Mouse (Mus musculus): ENCODE measurements around the gene Lin52. TPM values are rescaled to one million over a fixed set of nuclear protein-coding genes. Genes with fewer than 3 reads are reported as not detected.
"Not testable (repeated sequence)": the region's sequence is repeated elsewhere in the genome, so short reads cannot be mapped to it uniquely, and the experiment has no call there.

Lin52 gene
- polyA plus RNA-seq, 1 experiment = 4.5 TPM

DNA sequence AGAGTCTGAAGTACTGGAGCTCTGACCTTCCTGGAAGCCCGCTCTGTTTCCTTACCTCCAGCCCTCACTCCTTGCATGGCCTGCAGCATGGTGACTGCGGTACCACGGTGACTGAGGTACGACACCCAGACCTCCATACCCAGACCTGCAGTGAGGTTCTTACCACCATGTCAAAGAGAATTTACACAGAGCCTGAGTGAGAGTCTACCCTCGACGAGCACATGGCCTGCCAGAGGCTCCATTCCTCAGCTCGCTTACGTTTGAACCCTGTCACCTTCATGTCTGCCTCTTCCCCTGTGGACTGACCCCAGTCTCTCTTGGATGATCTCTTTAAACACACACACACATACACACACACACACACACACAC is 81.6 kb downstream of the Lin52 start:
- TF ChIP-seq CTCF (IDR thresholded peaks at IDR 0.05; ENCODE audit: extremely low read depth, insufficient read depth, insufficient read length, insufficient replicate concordance) (no peak), POLR2A (IDR thresholded peaks at IDR 0.05; ENCODE audit: low read depth, low read length) (no peak)
- Histone ChIP-seq H3K36me3 (ENCODE audit: control insufficient read depth, insufficient read depth, low read length) (peaks cover 6% of the 10 kb centered on the region; the same call in 1 of the 2 replicates), H3K27me3 (ENCODE audit: control insufficient read depth, insufficient read depth, low read length) (no peaks in the 10 kb centered on the region), H3K27ac (ENCODE audit: insufficient read depth, low read length) (no peak overlapping the region), H3K4me1 (ENCODE audit: control insufficient read depth, insufficient read depth, insufficient read length) (no peaks in the 10 kb centered on the region), H3K4me3 (ENCODE audit: extremely low read depth, insufficient read depth, insufficient read length) (no peak overlapping the region)
- 95% methylated on average over 8 of the region's 8 CpGs for WGBS
- DNase-seq (ENCODE audit: low read depth in 1 of 2, low spot score in 2 of 2) = no peak

DNA sequence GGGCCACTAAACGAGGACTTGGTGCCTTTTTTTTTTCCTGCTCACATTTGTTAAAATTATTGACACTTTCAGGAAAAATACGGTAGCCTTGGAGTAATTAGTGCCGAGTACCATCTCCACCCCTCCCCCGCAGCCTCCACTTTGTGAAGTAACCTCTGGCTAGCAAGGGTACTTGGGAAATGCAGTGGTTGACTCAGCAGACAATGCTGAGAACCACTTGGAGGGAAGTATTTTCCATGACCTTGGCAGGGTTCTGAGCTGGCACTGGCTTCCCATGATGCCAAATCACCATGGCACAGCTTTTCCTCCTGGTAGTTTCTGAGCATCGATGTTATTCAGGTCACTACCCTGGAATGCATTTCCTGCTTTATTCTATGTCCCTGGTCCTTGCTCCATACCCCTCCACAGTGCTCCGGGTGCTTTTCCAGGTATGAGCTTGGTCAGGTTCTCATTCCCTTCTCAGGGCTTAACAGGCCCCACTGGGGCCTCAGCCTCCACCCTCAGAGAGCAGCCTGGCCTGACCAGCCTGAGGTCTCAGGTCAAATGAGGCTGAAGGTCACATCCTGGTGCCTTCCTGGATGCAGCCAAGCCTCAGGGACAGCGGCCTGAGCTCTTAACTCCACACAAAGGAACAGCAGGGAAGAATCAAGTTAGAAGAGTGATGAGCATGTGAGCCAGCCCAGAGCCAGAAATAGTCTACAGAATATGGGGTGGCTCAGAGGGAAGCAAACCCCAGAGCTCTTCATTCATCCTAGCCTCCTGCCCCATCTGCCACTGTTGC is 82.7 kb downstream of the Lin52 start:
- Histone ChIP-seq H3K4me1 (ENCODE audit: control insufficient read depth, insufficient read depth, insufficient read length) (no peaks in the 10 kb centered on the region), H3K4me3 (ENCODE audit: extremely low read depth, insufficient read depth, insufficient read length) (no peak overlapping the region), H3K36me3 (ENCODE audit: control insufficient read depth, insufficient read depth, low read length) (peaks cover 6% of the 10 kb centered on the region; the same call in 1 of the 2 replicates), H3K27me3 (ENCODE audit: control insufficient read depth, insufficient read depth, low read length) (no peaks in the 10 kb centered on the region), H3K27ac (ENCODE audit: insufficient read depth, low read length) (no peak overlapping the region)
- DNase-seq (ENCODE audit: low read depth in 1 of 2, low spot score in 2 of 2) = no peak
- TF ChIP-seq POLR2A (IDR thresholded peaks at IDR 0.05; ENCODE audit: low read depth, low read length) (no peak), CTCF (IDR thresholded peaks at IDR 0.05; ENCODE audit: extremely low read depth, insufficient read depth, insufficient read length, insufficient replicate concordance) (no peak)
- WGBS = 90% methylated on average over 7 of the region's 7 CpGs

GRCm38 (mm10) chr12:84539537-84539936 is 88.3 kb downstream of the Lin52 start:
- H3K36me3 ChIP-seq (ENCODE audit: control insufficient read depth, insufficient read depth, low read length); H3K27me3 ChIP-seq (ENCODE audit: control insufficient read depth, insufficient read depth, low read length); H3K27ac ChIP-seq (ENCODE audit: insufficient read depth, low read length); DNase-seq (ENCODE audit: low read depth in 1 of 2, low spot score in 2 of 2); H3K4me1 ChIP-seq (ENCODE audit: control insufficient read depth, insufficient read depth, insufficient read length); H3K4me3 ChIP-seq (ENCODE audit: extremely low read depth, insufficient read depth, insufficient read length): not testable (repeated sequence)
- 98% methylated on average over 3 of the region's 3 CpGs for WGBS

DNA sequence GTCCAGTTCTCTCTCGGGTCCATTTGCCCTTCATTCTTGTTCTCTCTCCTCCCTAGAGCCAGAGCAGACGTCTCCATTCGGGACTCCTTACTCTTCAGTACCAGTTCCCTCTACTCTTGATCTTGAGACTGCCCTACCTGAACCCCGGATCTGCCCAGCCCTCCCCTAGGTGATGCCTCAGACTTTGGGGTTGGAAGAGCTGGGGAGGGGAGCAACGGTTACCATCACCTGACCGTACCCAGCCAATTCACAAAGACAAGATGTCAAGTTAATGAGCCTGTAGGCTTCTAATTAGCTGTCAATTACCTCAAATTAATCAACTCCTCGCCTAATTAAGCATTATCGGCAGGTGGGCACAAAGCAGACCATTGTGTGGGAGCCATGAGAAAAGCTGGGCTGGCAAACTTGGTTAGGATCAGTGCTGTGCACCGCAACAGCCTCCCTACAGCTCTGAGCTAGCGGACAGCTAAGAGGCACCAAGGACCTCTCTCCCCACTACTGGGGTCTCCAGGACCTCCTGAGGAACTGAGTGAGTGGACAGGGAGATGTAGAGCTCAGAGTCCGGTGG is 90.3 kb downstream of the Lin52 start:
- H3K27me3 ChIP-seq (ENCODE audit: control insufficient read depth, insufficient read depth, low read length) = no peaks in the 10 kb centered on the region
- no peaks in the 10 kb centered on the region for H3K4me1 ChIP-seq (ENCODE audit: control insufficient read depth, insufficient read depth, insufficient read length)
- 86% methylated on average over 11 of the region's 11 CpGs for WGBS
- TF ChIP-seq POLR2A (IDR thresholded peaks at IDR 0.05; ENCODE audit: low read depth, low read length) (no peak), CTCF (IDR thresholded peaks at IDR 0.05; ENCODE audit: extremely low read depth, insufficient read depth, insufficient read length, insufficient replicate concordance) (no peak)
- H3K4me3 ChIP-seq (ENCODE audit: extremely low read depth, insufficient read depth, insufficient read length) = no peak overlapping the region
- no peaks in the 10 kb centered on the region for H3K36me3 ChIP-seq (ENCODE audit: control insufficient read depth, insufficient read depth, low read length)
- DNase-seq (ENCODE audit: low read depth in 1 of 2, low spot score in 2 of 2) = no peak
- H3K27ac ChIP-seq (ENCODE audit: insufficient read depth, low read length) = no peak overlapping the region

- Histone ChIP-seq H3K4me1 (ENCODE audit: control insufficient read depth, insufficient read depth, insufficient read length) (no peaks in the 10 kb centered on the region), H3K4me3 (ENCODE audit: extremely low read depth, insufficient read depth, insufficient read length) (no peak overlapping the region), H3K36me3 (ENCODE audit: control insufficient read depth, insufficient read depth, low read length) (no peaks in the 10 kb centered on the region), H3K27me3 (ENCODE audit: control insufficient read depth, insufficient read depth, low read length) (no peaks in the 10 kb centered on the region), H3K27ac (ENCODE audit: insufficient read depth, low read length) (no peak overlapping the region)
- 4% methylated on average over 12 of the region's 12 CpGs for WGBS
- TF ChIP-seq POLR2A (IDR thresholded peaks at IDR 0.05; ENCODE audit: low read depth, low read length) = no peak
- TF ChIP-seq CTCF (IDR thresholded peaks at IDR 0.05; ENCODE audit: extremely low read depth, insufficient read depth, insufficient read length, insufficient replicate concordance) = peak; percentile 87
- DNase-seq (ENCODE audit: low read depth in 1 of 2, low spot score in 2 of 2) = peak in 1 of 2 experiments; percentile 37
Measured at GRCm38 (mm10) chr12:84546028-84546427, 94.8 kb downstream of the Lin52 start.

DNA sequence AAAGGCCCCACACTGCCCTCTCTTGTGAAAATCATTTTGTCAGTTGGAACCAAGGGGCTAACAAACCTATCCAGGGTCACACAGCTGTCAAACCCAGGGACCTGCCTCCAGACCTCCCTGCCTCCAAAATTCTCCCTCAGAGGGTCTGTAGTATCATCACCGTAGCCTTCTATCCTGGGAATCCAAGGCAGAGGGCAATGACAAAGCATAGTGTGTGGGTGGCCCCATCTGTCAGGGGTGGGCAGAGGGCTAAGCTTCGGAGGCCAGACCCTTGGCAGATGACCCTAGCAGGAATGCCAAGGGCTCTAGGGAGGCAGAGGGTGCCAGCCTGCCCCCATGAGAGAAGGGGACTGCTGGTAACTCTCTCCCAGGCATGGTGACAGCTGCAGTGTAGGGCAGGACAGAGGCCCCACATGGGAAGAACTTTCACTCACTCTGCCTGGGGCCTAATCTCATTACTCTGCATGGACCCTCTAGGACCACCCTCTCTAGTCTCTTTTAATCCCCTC is 95.4 kb downstream of the Lin52 start:
- Histone ChIP-seq H3K27ac (ENCODE audit: insufficient read depth, low read length) (no peak overlapping the region), H3K4me3 (ENCODE audit: extremely low read depth, insufficient read depth, insufficient read length) (no peak overlapping the region), H3K36me3 (ENCODE audit: control insufficient read depth, insufficient read depth, low read length) (no peaks in the 10 kb centered on the region), H3K4me1 (ENCODE audit: control insufficient read depth, insufficient read depth, insufficient read length) (no peaks in the 10 kb centered on the region), H3K27me3 (ENCODE audit: control insufficient read depth, insufficient read depth, low read length) (no peaks in the 10 kb centered on the region)
- 81% methylated on average over 2 of the region's 2 CpGs for WGBS
- TF ChIP-seq CTCF (IDR thresholded peaks at IDR 0.05; ENCODE audit: extremely low read depth, insufficient read depth, insufficient read length, insufficient replicate concordance) = no peak
- no peak for TF ChIP-seq POLR2A (IDR thresholded peaks at IDR 0.05; ENCODE audit: low read depth, low read length)
- DNase-seq (ENCODE audit: low read depth in 1 of 2, low spot score in 2 of 2) = no peak

DNA sequence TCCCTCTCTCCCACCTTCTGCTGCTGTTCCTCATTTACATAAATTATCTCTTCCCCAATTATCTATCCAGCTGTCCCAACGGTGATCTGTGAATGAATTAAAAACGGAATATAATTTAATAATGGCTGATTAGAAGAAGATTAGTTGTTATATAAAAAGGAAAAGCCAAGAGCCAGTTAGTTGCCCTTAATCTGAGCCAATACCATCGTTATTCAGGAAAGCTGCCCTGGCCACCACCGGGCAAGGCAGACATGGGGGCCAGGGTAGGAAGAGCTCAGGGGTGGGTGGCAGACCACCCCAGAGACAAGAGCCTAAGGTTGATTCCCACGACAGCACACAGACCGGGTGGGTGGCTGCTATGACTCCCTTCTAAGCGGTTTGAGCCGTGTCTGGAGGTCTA is 97.0 kb downstream of the Lin52 start:
- no peaks in the 10 kb centered on the region for H3K4me1 ChIP-seq (ENCODE audit: control insufficient read depth, insufficient read depth, insufficient read length)
- no peak overlapping the region for H3K27ac ChIP-seq (ENCODE audit: insufficient read depth, low read length)
- TF ChIP-seq POLR2A (IDR thresholded peaks at IDR 0.05; ENCODE audit: low read depth, low read length) (no peak), CTCF (IDR thresholded peaks at IDR 0.05; ENCODE audit: extremely low read depth, insufficient read depth, insufficient read length, insufficient replicate concordance) (no peak)
- no peak for DNase-seq (ENCODE audit: low read depth in 1 of 2, low spot score in 2 of 2)
- H3K4me3 ChIP-seq (ENCODE audit: extremely low read depth, insufficient read depth, insufficient read length) = no peak overlapping the region
- WGBS = 67% methylated on average over 8 of the region's 8 CpGs
- H3K27me3 ChIP-seq (ENCODE audit: control insufficient read depth, insufficient read depth, low read length) = no peaks in the 10 kb centered on the region
- no peaks in the 10 kb centered on the region for H3K36me3 ChIP-seq (ENCODE audit: control insufficient read depth, insufficient read depth, low read length)

All from spleen, adult 2 months (tissue).